Mouse (Mus musculus): ENCODE measurements around the gene Stx3.

DNA sequence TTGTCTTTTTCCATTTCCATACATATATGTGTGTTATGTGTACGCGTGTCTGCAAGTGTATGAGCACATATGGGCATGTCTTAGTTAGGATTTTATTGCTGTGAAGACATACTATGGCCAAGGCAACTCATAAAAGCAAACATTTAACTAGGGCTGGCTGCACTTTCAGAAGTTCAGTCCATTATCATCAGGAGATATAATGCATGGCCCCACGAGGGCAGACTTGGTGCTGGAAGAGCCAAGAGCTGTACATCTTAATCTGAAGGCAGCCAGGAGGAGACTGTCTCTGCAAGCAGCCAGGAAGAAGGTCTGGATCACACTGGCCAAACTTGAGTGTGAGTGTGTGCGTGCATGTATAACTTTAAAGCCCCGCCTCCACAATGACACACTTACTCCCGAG is 24.8 kb downstream of the Stx3 start:
- TF ChIP-seq POLR2A (IDR thresholded peaks at IDR 0.05; ENCODE audit: insufficient read depth, low read length), result no peak
- no peak for TF ChIP-seq EP300 (IDR thresholded peaks at IDR 0.05; ENCODE audit: insufficient read depth, low read depth, low read length)
- no peak for TF ChIP-seq CTCF (IDR thresholded peaks at IDR 0.05; ENCODE audit: low read depth, low read length)

Data from ES-Bruce4 (cell line).